Mouse (Mus musculus): ENCODE results near the gene Dcst2. TPM values are rescaled to one million over a fixed set of nuclear protein-coding genes. Genes with fewer than 3 reads are reported as not detected.
A peak's percentile ranks its signal among the peaks of the same experiment; 100 is the strongest.

The Dcst2 gene
- polyA plus RNA-seq, 1 experiment, result not detected

DNA sequence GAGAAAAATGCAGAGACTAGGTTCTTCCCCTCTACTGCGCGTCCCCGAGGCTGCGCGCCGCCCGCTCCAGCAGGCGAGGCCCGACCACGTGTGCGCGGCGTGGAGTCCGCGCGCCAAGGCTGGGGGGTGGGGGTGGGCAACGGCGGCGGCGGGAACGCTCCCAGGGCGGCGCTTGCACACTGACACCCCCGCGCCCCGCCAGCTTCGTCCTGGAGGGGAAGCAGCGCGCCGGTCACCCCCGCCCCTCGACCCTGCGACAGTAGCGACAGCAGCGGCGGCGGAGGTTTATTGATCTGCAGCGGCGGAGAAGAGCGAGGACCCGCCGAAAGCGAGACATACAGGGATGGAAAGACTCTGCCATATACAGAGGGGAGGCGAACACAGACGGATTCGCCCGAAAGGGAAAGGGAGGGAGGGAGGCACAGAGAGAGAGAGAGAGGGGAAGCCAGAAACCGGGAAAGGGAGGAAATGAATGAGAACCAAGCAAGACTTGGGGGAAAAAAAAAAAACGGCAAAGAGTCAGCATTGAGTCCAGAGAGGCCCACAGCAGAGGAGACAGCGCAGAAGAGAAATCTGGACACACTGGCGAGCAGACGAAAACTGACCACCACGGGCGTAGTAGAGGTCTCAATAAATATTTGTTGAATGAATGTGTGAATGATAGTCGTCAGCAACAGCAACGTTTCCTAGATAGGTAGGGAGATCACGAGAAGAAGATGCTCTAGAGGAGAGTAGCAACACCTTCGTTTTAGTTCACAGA lies 42.0 kb upstream of the Dcst2 start:
- Histone ChIP-seq H3K4me3 (replicated peaks) (peak overlapping the region; percentile 80), H3K27me3 (replicated peaks) (peaks cover 95% of the 10 kb centered on the region), H3K4me1 (peaks cover 68% of the 10 kb centered on the region), H3K36me3 (replicated peaks; ENCODE audit: low read length) (no peaks in the 10 kb centered on the region), H3K9me3 (no peaks in the 10 kb centered on the region)
- TF ChIP-seq GATA1 (IDR thresholded peaks at IDR 0.05; ENCODE audit: borderline replicate concordance, low read length) (no peak), FLI1 (IDR thresholded peaks at IDR 0.05; ENCODE audit: low read length) (no peak)

DNA sequence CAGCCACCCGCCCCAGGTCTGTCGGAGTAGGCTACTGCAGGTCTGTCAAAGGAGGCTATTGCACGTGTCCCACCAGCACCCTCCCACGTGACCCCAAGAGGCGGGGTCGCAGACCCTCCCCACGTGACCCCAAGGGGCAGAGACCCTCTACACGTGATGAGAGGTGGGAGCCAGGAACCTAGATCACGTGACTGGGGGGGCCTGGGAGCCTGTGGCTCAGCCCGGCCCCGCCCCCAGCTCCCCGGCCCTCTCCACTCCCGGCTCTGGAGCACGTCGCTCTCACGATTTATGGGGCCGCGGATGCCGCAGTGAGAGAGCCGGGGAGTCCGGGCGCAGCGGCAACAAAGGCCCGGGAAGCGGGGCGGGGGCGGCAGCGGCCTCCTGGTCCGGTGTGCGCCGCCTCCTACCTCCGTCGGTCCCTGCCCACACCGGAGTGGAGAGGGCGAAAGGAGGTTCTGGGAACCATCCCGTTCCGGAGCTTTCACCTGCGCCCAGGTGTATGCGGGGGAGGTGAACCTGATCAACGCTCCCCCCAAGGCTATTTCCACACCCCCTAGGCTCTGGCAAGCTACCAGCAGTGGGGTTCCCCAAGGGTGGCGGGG lies 41.1 kb upstream of the Dcst2 start:
- Histone ChIP-seq H3K4me1 (peaks cover 58% of the 10 kb centered on the region), H3K27me3 (replicated peaks) (peaks cover 97% of the 10 kb centered on the region), H3K36me3 (replicated peaks; ENCODE audit: low read length) (no peaks in the 10 kb centered on the region), H3K4me3 (replicated peaks) (peak overlapping the region; percentile 62), H3K9me3 (no peaks in the 10 kb centered on the region)
- TF ChIP-seq FLI1 (IDR thresholded peaks at IDR 0.05; ENCODE audit: low read length) (no peak), GATA1 (IDR thresholded peaks at IDR 0.05; ENCODE audit: borderline replicate concordance, low read length) (no peak)

DNA sequence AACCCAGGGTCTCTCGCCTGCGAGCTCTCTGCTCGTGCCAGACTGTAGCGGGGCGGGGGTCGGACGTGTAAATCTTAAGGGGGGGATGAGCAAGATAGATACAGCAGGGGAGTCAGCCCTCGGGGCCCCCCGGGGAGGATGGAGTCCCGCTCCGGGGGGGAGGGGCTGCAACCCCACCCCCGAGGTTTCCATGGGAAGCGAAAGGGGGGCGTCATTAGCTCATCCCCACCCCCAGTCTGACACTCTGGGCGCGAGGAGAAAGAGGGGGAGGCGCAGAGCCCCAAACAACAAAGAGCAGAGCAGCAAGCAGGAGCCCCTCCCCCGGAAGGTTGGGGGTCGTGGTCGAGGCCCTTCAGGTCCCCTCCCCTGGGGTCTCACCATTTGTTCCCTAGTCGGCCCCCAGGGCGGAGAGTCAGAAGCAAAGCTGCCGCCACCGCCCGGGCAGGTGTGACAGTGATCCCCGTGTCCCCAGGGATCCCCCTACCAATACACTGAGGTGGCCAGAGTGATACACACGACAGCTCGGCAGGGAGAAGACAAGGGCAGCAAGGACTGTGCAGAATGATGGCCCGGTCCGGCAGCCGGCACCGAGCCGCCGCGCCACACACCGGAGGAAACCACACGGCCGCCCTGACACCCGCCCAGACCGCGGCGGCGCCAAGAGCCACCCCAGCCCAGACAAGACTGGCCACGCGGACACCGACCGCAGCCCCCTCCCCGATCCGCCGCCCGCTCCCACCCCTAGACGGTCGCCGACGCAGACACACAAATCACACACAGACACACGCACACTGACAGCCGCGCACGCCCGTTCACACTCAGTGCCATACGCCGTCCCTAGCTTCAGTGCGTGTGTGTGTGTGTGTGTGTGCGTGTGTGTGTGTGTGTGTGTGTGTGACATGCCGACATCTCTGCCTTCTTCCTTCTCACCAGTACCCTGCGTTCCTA lies 40.3 kb upstream of the Dcst2 start:
- H3K4me3 ChIP-seq (replicated peaks), result peak overlapping the region; percentile 87
- no peaks in the 10 kb centered on the region for H3K9me3 ChIP-seq
- peaks cover 97% of the 10 kb centered on the region for H3K27me3 ChIP-seq (replicated peaks)
- H3K36me3 ChIP-seq (replicated peaks; ENCODE audit: low read length), result no peaks in the 10 kb centered on the region
- TF ChIP-seq GATA1 (IDR thresholded peaks at IDR 0.05; ENCODE audit: borderline replicate concordance, low read length) (no peak), FLI1 (IDR thresholded peaks at IDR 0.05; ENCODE audit: low read length) (no peak)
- peaks cover 51% of the 10 kb centered on the region for H3K4me1 ChIP-seq

DNA sequence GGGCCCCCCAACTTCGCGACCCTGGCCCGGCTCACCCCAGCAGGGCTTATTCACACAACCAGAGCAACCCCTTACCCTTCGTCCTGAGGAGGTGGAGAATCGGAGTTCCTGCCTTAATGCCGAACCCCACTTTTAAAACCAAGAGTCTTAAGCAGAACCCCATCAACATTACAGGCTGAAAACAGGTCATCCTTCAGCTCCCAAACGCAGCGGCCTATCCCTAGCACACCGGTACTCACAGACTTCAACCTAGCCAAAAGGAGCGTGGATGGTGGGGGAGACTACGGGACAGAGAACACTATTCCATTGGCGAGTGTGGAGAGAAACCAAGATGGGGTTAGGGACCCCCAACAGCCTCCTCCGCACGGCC lies 39.7 kb upstream of the Dcst2 start:
- Histone ChIP-seq H3K9me3 (no peaks in the 10 kb centered on the region), H3K4me3 (replicated peaks) (peak overlapping the region; percentile 87), H3K27me3 (replicated peaks) (peaks cover 97% of the 10 kb centered on the region), H3K4me1 (peaks cover 44% of the 10 kb centered on the region), H3K36me3 (replicated peaks; ENCODE audit: low read length) (no peaks in the 10 kb centered on the region)
- no peak for TF ChIP-seq FLI1 (IDR thresholded peaks at IDR 0.05; ENCODE audit: low read length)
- TF ChIP-seq GATA1 (IDR thresholded peaks at IDR 0.05; ENCODE audit: borderline replicate concordance, low read length), result no peak

DNA sequence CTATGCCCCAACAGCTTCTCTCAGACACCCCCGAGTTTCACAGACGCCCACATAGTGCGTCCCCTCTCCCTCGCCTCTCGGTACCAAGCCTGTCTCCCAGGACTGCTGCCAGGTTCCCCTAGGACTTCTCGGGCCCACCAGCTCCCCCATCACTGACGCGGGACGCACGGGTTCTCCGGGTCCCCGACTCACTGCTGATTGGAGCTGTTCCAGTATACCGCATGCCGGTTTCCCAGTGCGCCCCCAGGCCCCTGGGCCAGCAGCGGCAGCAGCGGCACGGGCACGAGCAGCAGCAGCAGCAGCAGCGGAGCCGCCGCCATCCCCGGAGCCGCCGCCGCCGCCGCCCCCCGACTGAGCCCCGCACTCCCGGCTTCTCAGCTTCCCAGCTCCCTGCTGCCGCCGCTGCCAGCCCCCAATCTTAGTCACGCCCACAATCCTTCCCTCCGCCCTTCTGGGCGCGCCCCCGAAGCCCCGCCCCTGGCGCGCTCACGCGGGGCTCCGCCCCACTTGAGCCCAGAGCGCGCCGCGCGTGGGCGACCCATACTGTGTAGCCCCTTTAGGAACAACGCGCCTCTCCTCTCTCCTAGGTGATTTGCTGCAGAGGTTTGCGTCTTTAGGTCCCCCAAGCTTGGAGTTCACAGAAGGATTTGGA lies 39.1 kb upstream of the Dcst2 start, which contains the start of gene Efna3:
TSS of gene Efna3 (minus strand) at position 452 of the 652 bp plus-strand sequence.
- Histone ChIP-seq H3K9me3 (no peaks in the 10 kb centered on the region), H3K4me1 (peaks cover 42% of the 10 kb centered on the region), H3K27me3 (replicated peaks) (peaks cover 97% of the 10 kb centered on the region), H3K36me3 (replicated peaks; ENCODE audit: low read length) (no peaks in the 10 kb centered on the region), H3K4me3 (replicated peaks) (peak within 1 kb of the TSS; percentile 87)
- no peak for TF ChIP-seq GATA1 (IDR thresholded peaks at IDR 0.05; ENCODE audit: borderline replicate concordance, low read length)
- no peak for TF ChIP-seq FLI1 (IDR thresholded peaks at IDR 0.05; ENCODE audit: low read length)

DNA sequence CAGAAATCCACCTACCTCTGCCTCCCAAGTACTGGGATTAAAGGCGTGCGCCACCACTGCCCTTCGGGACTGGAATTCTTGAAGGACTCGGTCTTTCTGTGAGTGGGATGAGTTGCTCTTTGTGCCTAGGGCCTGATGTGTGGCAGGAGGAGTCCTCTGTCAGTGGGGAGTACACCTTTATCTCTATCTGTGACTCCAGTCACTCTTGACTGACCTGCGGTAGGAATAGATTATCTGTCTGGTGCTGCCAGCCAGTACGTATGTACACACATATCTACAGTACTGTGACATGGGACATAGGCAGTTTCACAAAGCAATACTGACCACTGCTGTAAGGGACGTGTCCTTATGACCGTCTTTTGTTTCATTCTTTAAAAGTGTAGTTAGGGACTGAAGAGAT lies 35.9 kb upstream of the Dcst2 start:
- Histone ChIP-seq H3K9me3 (no peaks in the 10 kb centered on the region), H3K4me3 (replicated peaks) (no peak overlapping the region), H3K27me3 (replicated peaks) (peaks cover 93% of the 10 kb centered on the region), H3K4me1 (peaks cover 26% of the 10 kb centered on the region), H3K36me3 (replicated peaks; ENCODE audit: low read length) (no peaks in the 10 kb centered on the region)
- TF ChIP-seq GATA1 (IDR thresholded peaks at IDR 0.05; ENCODE audit: borderline replicate concordance, low read length) (no peak), FLI1 (IDR thresholded peaks at IDR 0.05; ENCODE audit: low read length) (no peak)

DNA sequence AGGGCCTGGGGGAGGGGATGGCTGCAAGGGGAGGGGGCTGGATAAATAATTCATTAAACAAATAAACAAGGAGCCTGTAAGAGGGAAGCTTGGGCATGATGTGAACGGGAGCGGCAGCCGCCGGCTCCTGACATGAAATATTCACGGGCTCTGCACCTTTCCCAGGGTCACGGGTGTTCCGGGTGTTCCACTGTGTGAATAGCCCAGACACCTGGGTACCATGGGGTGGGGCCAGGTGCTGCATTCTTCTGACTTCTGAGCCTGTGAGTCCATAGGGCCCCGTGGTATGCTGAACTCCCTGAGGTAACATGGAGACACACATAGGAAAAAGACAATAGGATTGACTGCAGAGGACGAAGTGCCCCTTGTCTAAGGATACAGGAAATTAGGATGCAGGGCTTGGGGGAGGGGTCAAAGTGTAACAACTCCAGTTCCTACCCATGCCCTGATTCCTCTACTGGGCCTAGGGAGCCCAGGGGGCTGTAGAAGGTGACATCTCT lies 34.4 kb upstream of the Dcst2 start:
- H3K36me3 ChIP-seq (replicated peaks; ENCODE audit: low read length), result no peaks in the 10 kb centered on the region
- TF ChIP-seq FLI1 (IDR thresholded peaks at IDR 0.05; ENCODE audit: low read length) (no peak), GATA1 (IDR thresholded peaks at IDR 0.05; ENCODE audit: borderline replicate concordance, low read length) (no peak)
- H3K27me3 ChIP-seq (replicated peaks), result peaks cover 93% of the 10 kb centered on the region

DNA sequence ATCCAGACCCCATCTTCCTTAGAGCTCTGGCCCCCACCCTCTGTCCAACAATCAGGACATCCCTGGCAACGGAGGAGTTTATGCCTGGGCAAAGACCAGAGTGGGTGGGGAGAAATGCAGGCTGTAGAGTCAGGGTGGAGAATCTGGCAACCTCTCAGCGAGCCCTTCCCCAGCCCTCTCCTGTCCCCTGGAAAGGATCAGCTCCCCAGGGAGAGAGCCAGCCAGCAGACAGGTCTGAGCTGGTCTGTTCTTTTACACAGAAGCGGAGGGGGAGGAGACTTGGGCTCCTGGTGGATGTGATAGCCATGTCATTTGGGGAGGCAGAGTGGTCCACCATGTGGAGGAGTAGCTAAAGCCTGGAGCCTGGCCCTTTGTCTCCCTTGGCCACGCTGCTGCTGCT lies 33.2 kb upstream of the Dcst2 start:
- TF ChIP-seq FLI1 (IDR thresholded peaks at IDR 0.05; ENCODE audit: low read length), result no peak
- TF ChIP-seq GATA1 (IDR thresholded peaks at IDR 0.05; ENCODE audit: borderline replicate concordance, low read length), result no peak
- Histone ChIP-seq H3K4me3 (replicated peaks) (no peak overlapping the region), H3K9me3 (no peaks in the 10 kb centered on the region), H3K27me3 (replicated peaks) (peaks cover 93% of the 10 kb centered on the region), H3K4me1 (peaks cover 5% of the 10 kb centered on the region; the same call in 1 of the 2 replicates), H3K36me3 (replicated peaks; ENCODE audit: low read length) (no peaks in the 10 kb centered on the region)

More for the DNA sequence above, 34.4 kb upstream of the Dcst2 start:
- Histone ChIP-seq H3K9me3 (no peaks in the 10 kb centered on the region), H3K4me1 (peaks cover 11% of the 10 kb centered on the region), H3K4me3 (replicated peaks) (no peak overlapping the region)

DNA sequence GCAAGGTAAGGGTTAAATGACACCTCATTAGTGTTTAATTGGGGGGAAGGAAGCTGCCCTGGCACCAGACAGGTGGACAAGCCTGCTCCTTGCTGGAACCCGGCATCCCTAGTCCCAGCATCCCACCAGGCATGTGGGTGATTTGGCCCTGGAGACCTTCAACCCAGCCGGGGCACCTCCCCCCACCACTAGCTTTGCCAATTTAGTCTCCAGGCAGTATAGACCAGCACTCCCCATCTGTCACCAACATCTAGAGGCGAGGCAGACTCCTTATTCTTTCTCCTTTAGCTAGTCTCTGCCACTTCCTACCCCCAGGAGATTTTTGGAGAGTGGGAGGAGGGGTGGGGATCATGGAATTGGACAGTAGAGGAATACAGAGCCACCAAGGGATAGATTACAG lies 31.4 kb upstream of the Dcst2 start:
- H3K36me3 ChIP-seq (replicated peaks; ENCODE audit: low read length), result no peaks in the 10 kb centered on the region
- peaks cover 96% of the 10 kb centered on the region for H3K27me3 ChIP-seq (replicated peaks)
- TF ChIP-seq GATA1 (IDR thresholded peaks at IDR 0.05; ENCODE audit: borderline replicate concordance, low read length) (no peak), FLI1 (IDR thresholded peaks at IDR 0.05; ENCODE audit: low read length) (no peak)
- no peaks in the 10 kb centered on the region for H3K9me3 ChIP-seq
- peaks cover 5% of the 10 kb centered on the region; the same call in 1 of the 2 replicates for H3K4me1 ChIP-seq
- H3K4me3 ChIP-seq (replicated peaks), result no peak overlapping the region

All from megakaryocyte, embryonic 14.5 days (primary cell).